Mouse (Mus musculus) heart, embryonic 10.5 days (tissue): ENCODE results near the gene Kif5a. TPM values are rescaled to one million over a fixed set of nuclear protein-coding genes. Genes with fewer than 3 reads are reported as not detected.

Experiments
- DNase-seq: peaks from one replicate; pipeline ENCODE4 v3.0.0-alpha.2; 2017; ENCODE audit warnings: low spot score
- H3K27ac ChIP-seq: fragments of 300-500 bp; sonication (generic); 2 replicates; pipeline ENCODE4 v1.5.1; 2016; ENCODE audit warnings: mild to moderate bottlenecking
- H3K27me3 ChIP-seq: fragments of 300-500 bp; sonication (generic); 2 replicates; pipeline ENCODE4 v1.6.1; 2016; ENCODE audit warnings: mild to moderate bottlenecking; ENCODE audit not compliant: poor library complexity, insufficient read depth, severe bottlenecking
- H3K36me3 ChIP-seq: fragments of 300-500 bp; sonication (generic); 2 replicates; pipeline ENCODE4 v1.6.1; 2016; ENCODE audit warnings: mild to moderate bottlenecking, moderate library complexity
- H3K4me1 ChIP-seq: fragments of 300-500 bp; sonication (generic); 2 replicates; pipeline ENCODE4 v1.6.1; 2016; ENCODE audit warnings: mild to moderate bottlenecking
- H3K4me3 ChIP-seq: fragments of 300-500 bp; sonication (generic); 2 replicates; pipeline ENCODE4 v1.5.1; 2016; ENCODE audit warnings: mild to moderate bottlenecking, moderate library complexity
- H3K9me3 ChIP-seq: fragments of 300-500 bp; sonication (generic); 2 replicates; pipeline ENCODE4 v1.6.1; 2016; ENCODE audit warnings: mild to moderate bottlenecking, moderate library complexity
- WGBS: fragments of 180-500 bp; shearing (Covaris S2); methylation state at CpG from one replicate; pipeline ENCODE4 v1.1.7; 2016; 5-methylcytosine and 5-hydroxymethylcytosine counted together
- polyA plus RNA-seq: library from polyadenylated mRNA; unstranded; fragments of >200 nt; fragmentation: Nextera tagmentation; extraction: Ambion mirVana; gene quantifications from 2 replicates; pipeline ENCODE4 v1.2.1, GENCODE M21; 2016

Kif5a gene
- polyA plus RNA-seq, 1 experiment from 2014 or later = 1.4 TPM

- 1% methylated on average over 35 of the region's 35 CpGs for WGBS
- Histone ChIP-seq H3K4me3 (peak within 1 kb of the TSS; percentile 81), H3K27me3 (peaks cover 10% of the 10 kb centered on the region), H3K9me3 (no peaks in the 10 kb centered on the region), H3K36me3 (peaks cover 22% of the 10 kb centered on the region), H3K4me1 (peaks cover 65% of the 10 kb centered on the region), H3K27ac (peak within 1 kb of the TSS; percentile 92)
- DNase-seq = no peak
Measured at GRCm38 (mm10) chr10:127189651-127190381, 73.3 kb downstream of the Kif5a start, which contains the start of gene Arhgef25. Gene Arhgef25 (minus strand): TSS chr10:127190083.

GRCm38 (mm10) chr10:127189116-127189650 lies 74.0 kb downstream of the Kif5a start:
- no peaks in the 10 kb centered on the region for H3K9me3 ChIP-seq
- 1% methylated on average over 26 of the region's 26 CpGs for WGBS
- peaks cover 24% of the 10 kb centered on the region for H3K36me3 ChIP-seq
- DNase-seq = no peak
- peaks cover 62% of the 10 kb centered on the region for H3K4me1 ChIP-seq
- peak overlapping the region; percentile 81 for H3K4me3 ChIP-seq
- peaks cover 16% of the 10 kb centered on the region for H3K27me3 ChIP-seq
- peak overlapping the region; percentile 92 for H3K27ac ChIP-seq

GRCm38 (mm10) chr10:127188465-127189115 lies 74.6 kb downstream of the Kif5a start:
- Histone ChIP-seq H3K27ac (peak overlapping the region; percentile 92), H3K4me3 (peak overlapping the region; percentile 81), H3K27me3 (peaks cover 22% of the 10 kb centered on the region), H3K4me1 (peaks cover 68% of the 10 kb centered on the region), H3K36me3 (peaks cover 26% of the 10 kb centered on the region), H3K9me3 (no peaks in the 10 kb centered on the region)
- DNase-seq = peak; percentile 88
- WGBS = under 1% methylated on average over 45 of the region's 46 CpGs

GRCm38 (mm10) chr10:127188079-127188453 lies 75.1 kb downstream of the Kif5a start:
- no peaks in the 10 kb centered on the region for H3K9me3 ChIP-seq
- peaks cover 27% of the 10 kb centered on the region for H3K27me3 ChIP-seq
- H3K36me3 ChIP-seq = peaks cover 28% of the 10 kb centered on the region
- peak overlapping the region; percentile 81 for H3K4me3 ChIP-seq
- peak overlapping the region; percentile 92 for H3K27ac ChIP-seq
- peaks cover 73% of the 10 kb centered on the region for H3K4me1 ChIP-seq
- DNase-seq = no peak
- WGBS = 2% methylated on average over 21 of the region's 21 CpGs

- WGBS = 46% methylated on average over 10 of the region's 10 CpGs
- H3K4me1 ChIP-seq = peaks cover 69% of the 10 kb centered on the region
- DNase-seq = no peak
- H3K9me3 ChIP-seq = no peaks in the 10 kb centered on the region
- H3K4me3 ChIP-seq = peak overlapping the region; percentile 81
- H3K27ac ChIP-seq = peak overlapping the region; percentile 92
- H3K36me3 ChIP-seq = peaks cover 28% of the 10 kb centered on the region
- H3K27me3 ChIP-seq = peaks cover 33% of the 10 kb centered on the region
Measured at GRCm38 (mm10) chr10:127187371-127188078, 75.6 kb downstream of the Kif5a start.

GRCm38 (mm10) chr10:127186451-127186850 lies 76.7 kb downstream of the Kif5a start:
- Histone ChIP-seq H3K4me1 (peaks cover 64% of the 10 kb centered on the region), H3K27ac (no peak overlapping the region), H3K9me3 (no peaks in the 10 kb centered on the region), H3K4me3 (no peak overlapping the region), H3K36me3 (peaks cover 25% of the 10 kb centered on the region), H3K27me3 (peaks cover 44% of the 10 kb centered on the region)
- WGBS = 70% methylated on average over 1 of the region's 1 CpGs
- DNase-seq = no peak

- DNase-seq = no peak
- Histone ChIP-seq H3K27me3 (peaks cover 53% of the 10 kb centered on the region), H3K9me3 (no peaks in the 10 kb centered on the region), H3K4me1 (peaks cover 59% of the 10 kb centered on the region), H3K27ac (no peak overlapping the region), H3K4me3 (no peak overlapping the region), H3K36me3 (peaks cover 25% of the 10 kb centered on the region)
- WGBS = 77% methylated on average over 15 of the region's 15 CpGs
Measured at GRCm38 (mm10) chr10:127185506-127185905, 77.6 kb downstream of the Kif5a start.

GRCm38 (mm10) chr10:127185101-127185500 lies 78.0 kb downstream of the Kif5a start:
- Histone ChIP-seq H3K4me3 (no peak overlapping the region), H3K36me3 (peaks cover 25% of the 10 kb centered on the region), H3K27ac (no peak overlapping the region), H3K4me1 (peaks cover 59% of the 10 kb centered on the region), H3K27me3 (peaks cover 57% of the 10 kb centered on the region), H3K9me3 (no peaks in the 10 kb centered on the region)
- no peak for DNase-seq
- WGBS = 66% methylated on average over 9 of the region's 9 CpGs

GRCm38 (mm10) chr10:127183759-127184158 lies 79.4 kb downstream of the Kif5a start:
- 10% methylated on average over 20 of the region's 20 CpGs for WGBS
- H3K36me3 ChIP-seq = peaks cover 25% of the 10 kb centered on the region
- no peaks in the 10 kb centered on the region for H3K9me3 ChIP-seq
- DNase-seq = no peak
- H3K27ac ChIP-seq = no peak overlapping the region
- H3K4me1 ChIP-seq = peaks cover 55% of the 10 kb centered on the region
- H3K27me3 ChIP-seq = peaks cover 70% of the 10 kb centered on the region
- peak overlapping the region; percentile 38 for H3K4me3 ChIP-seq

- WGBS = 83% methylated on average over 4 of the region's 4 CpGs
- Histone ChIP-seq H3K27me3 (peaks cover 82% of the 10 kb centered on the region), H3K9me3 (no peaks in the 10 kb centered on the region), H3K36me3 (peaks cover 25% of the 10 kb centered on the region), H3K4me1 (peaks cover 55% of the 10 kb centered on the region), H3K27ac (no peak overlapping the region), H3K4me3 (no peak overlapping the region; the same call in 1 of the 2 replicates)
- no peak for DNase-seq
Measured at GRCm38 (mm10) chr10:127182624-127183023, 80.5 kb downstream of the Kif5a start.

- Histone ChIP-seq H3K36me3 (peaks cover 19% of the 10 kb centered on the region), H3K4me1 (peaks cover 60% of the 10 kb centered on the region), H3K4me3 (no peak overlapping the region), H3K27ac (no peak overlapping the region), H3K9me3 (no peaks in the 10 kb centered on the region), H3K27me3 (peaks cover 92% of the 10 kb centered on the region)
- DNase-seq = no peak
- 59% methylated on average over 6 of the region's 6 CpGs for WGBS
Measured at GRCm38 (mm10) chr10:127181566-127181965, 81.6 kb downstream of the Kif5a start.

- Histone ChIP-seq H3K27ac (no peak overlapping the region), H3K4me3 (peak overlapping the region; percentile 54), H3K36me3 (peaks cover 17% of the 10 kb centered on the region), H3K4me1 (peaks cover 63% of the 10 kb centered on the region), H3K9me3 (no peaks in the 10 kb centered on the region), H3K27me3 (peaks cover 99% of the 10 kb centered on the region)
- no peak for DNase-seq
- 8% methylated on average over 3 of the region's 3 CpGs for WGBS
Measured at GRCm38 (mm10) chr10:127180695-127181047, 82.5 kb downstream of the Kif5a start.
